Mouse (Mus musculus) ES-E14 (cell line): ENCODE measurements around the gene Hoxd10. TPM values are rescaled to one million over a fixed set of nuclear protein-coding genes. Genes with fewer than 3 reads are reported as not detected.

Experiments used
- DNase-seq: peaks from one replicate; pipeline ENCODE4 v3.0.0-alpha.2; 2013; ENCODE audit warnings: low read depth, low spot score
- H3K27ac ChIP-seq: 2 replicates; pipeline ENCODE4 v1.5.1; 2012; ENCODE audit warnings: low read depth, mild to moderate bottlenecking, low read length, moderate library complexity, mixed read lengths; ENCODE audit not compliant: poor library complexity, insufficient read depth, severe bottlenecking
- H3K36me3 ChIP-seq: 2 replicates; pipeline ENCODE4 v1.6.1; 2012; ENCODE audit warnings: mild to moderate bottlenecking, low read length, moderate library complexity, mixed read lengths; ENCODE audit not compliant: control insufficient read depth, poor library complexity, insufficient read depth, severe bottlenecking
- H3K4me1 ChIP-seq, 2 experiments: fragments of 150-350 bp in 1 of 2; sonication (generic) in 1 of 2; 2 replicates each; pipeline ENCODE4 v1.6.1; 2012; ENCODE audit warnings: low read length in 2 of 2, mild to moderate bottlenecking in 1 of 2, mixed read lengths in 1 of 2; ENCODE audit not compliant: control insufficient read depth in 2 of 2, insufficient read depth in 2 of 2, poor library complexity in 1 of 2
- H3K4me3 ChIP-seq, 2 experiments: fragments of 150-350 bp in 1 of 2; sonication (generic) in 1 of 2; 2 replicates each; pipeline ENCODE4 v1.5.1; 2012; ENCODE audit warnings: low read length in 2 of 2, low read depth in 1 of 2, mild to moderate bottlenecking in 1 of 2, mixed read lengths in 1 of 2; ENCODE audit not compliant: insufficient read depth in 1 of 2, poor library complexity in 1 of 2, severe bottlenecking in 1 of 2
- H3K9ac ChIP-seq: 2 replicates; pipeline ENCODE4 v1.6.1; 2012; ENCODE audit warnings: low read depth, mild to moderate bottlenecking, low read length, mixed read lengths; ENCODE audit not compliant: poor library complexity, insufficient read depth, severe bottlenecking
- H3K9me3 ChIP-seq: fragments of 150-350 bp; sonication (generic); 2 replicates; pipeline ENCODE4 v1.6.1; 2012; ENCODE audit warnings: low read depth, mild to moderate bottlenecking, low read length; ENCODE audit not compliant: control insufficient read depth, insufficient read depth
- CHD2 ChIP-seq: IDR thresholded peaks from 2 replicates; pipeline ENCODE4 v1.6.1; 2014; ENCODE audit warnings: mild to moderate bottlenecking, low read depth, low read length, inconsistent platforms
- HCFC1 ChIP-seq: IDR thresholded peaks from 2 replicates; pipeline ENCODE4 v1.6.1; 2012; ENCODE audit warnings: low read length, inconsistent platforms, borderline replicate concordance; ENCODE audit not compliant: insufficient read depth
- MAFK ChIP-seq: IDR thresholded peaks from 2 replicates; pipeline ENCODE4 v1.6.1; 2014; ENCODE audit warnings: mild to moderate bottlenecking, low read depth, low read length, inconsistent platforms; ENCODE audit not compliant: insufficient read depth
- ZC3H11A ChIP-seq: IDR thresholded peaks from 2 replicates; pipeline ENCODE4 v1.6.1; 2012; ENCODE audit warnings: low read depth, mild to moderate bottlenecking, inconsistent platforms, low read length, borderline replicate concordance
- ZNF384 ChIP-seq: IDR thresholded peaks from 2 replicates; pipeline ENCODE4 v1.6.1; 2012; ENCODE audit warnings: low read depth, low read length, inconsistent platforms
- in situ Hi-C, 2 experiments: fragments of 600-800 bp; cut with MboI; formaldehyde crosslinking; loops; one replicate each; pipeline ENCODE4 v1.15.1; 2025; ENCODE audit warnings: low sequenced_read_pairs in 2 of 2, inconsistent platforms in 1 of 2; ENCODE audit not compliant: unreplicated experiment in 2 of 2
- total RNA-seq: library from RNA; depleted of rRNA; stranded (reverse); fragments of 300-350 nt; gene quantifications from 2 replicates; pipeline ENCODE4 v1.2.3, GENCODE M21; 2012; rRNA removed

The Hoxd10 gene
- total RNA-seq, 1 experiment = 0.40 TPM

DNA sequence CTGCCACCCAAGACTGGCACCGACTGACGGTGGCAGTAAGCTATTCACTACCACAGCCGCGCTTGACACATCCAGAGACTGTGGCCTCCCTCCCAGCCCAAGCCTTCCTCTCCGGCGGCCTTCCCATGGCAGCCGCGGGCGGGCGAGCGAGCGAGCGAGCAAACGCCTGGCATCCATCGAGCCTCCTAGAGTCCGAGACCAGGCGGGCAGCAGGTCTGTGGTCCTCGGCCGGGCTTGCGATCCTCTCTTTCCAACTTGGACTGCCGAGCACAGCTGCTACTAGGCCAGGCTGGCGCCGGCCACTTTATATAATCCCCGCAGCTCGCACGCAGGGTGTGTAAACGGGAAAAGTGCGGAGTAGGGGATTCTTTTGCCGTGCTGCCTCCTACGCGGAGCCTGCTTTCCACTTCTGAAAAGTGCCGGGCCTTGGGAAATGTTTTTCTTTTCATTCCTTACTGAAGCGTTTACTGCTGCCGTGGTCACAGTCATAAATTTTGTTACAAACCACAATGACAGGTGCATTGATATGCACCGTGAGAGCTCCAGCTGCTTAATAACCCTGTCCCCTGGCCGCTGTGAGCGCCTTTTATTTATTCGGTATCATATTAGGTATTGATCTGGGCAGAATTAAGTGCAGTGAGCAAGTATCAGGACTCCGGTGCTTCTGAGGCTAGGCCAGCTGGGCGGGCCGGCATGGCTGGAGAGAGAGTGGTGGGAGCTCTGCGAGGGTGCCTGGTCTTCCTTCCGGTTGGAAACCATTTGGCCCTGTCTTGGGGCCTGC is 48.8 kb downstream of the Hoxd10 start:
- H3K4me1 ChIP-seq = peaks cover 0 to 2% of the 10 kb centered on the region in 2 experiments; a peak in 1 of 4 replicates
- in situ Hi-C loops = loop anchor here in 1 of 2 experiments (10.0 kb wide), 1 partner anchor 56 kb away; no protein-coding TSS in a partner anchor
- H3K36me3 ChIP-seq = no peaks in the 10 kb centered on the region
- no peak for DNase-seq
- no peak overlapping the region for H3K27ac ChIP-seq
- no peak overlapping the region for H3K4me3 ChIP-seq
- TF ChIP-seq HCFC1 = no peak
- no peak for TF ChIP-seq CHD2
- no peak for TF ChIP-seq MAFK
- TF ChIP-seq ZNF384 = no peak
- TF ChIP-seq ZC3H11A = no peak
- H3K9me3 ChIP-seq = no peaks in the 10 kb centered on the region
- no peak overlapping the region for H3K9ac ChIP-seq

DNA sequence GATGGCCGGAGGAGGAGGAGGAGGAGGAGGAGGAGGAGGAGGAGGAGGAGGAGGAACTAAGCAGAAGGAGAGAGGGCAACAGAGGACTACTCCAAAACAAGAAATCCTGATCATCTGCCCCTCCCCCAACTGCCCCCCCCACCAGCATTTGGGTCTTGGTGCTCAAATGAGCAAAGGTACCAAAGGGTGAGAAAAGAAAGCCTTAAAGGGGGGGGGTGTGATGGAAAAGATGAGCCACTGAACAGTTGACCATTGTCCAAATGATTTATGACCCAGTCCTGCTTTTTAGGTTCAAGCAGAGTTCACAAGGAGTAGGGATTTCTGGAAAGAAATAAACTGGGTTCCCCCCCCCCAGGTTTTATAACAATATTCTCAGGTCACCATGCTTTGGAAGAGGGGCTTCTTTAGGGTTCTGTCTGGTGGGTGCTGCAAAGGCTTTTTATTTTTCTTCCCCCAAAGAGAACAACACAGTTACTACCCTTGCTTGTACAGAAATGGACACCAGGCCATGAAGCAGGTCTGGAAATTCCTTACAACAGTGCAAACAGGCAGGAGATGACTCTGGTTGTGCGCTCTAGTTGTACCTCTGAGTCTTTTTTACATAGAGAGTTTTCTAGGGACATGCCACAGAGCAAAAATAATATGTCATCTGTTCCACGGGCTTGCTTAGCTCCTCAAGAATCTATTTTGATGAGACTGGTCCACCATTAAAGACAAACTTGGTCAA is 49.7 kb downstream of the Hoxd10 start:
- no peaks in the 10 kb centered on the region for H3K9me3 ChIP-seq
- no peak for DNase-seq
- H3K4me1 ChIP-seq = 0 out of 4 replicates have a peak, but pooled peaks cover 0 to 3% of the 10 kb centered on the region in 2 experiments
- H3K36me3 ChIP-seq = no peaks in the 10 kb centered on the region
- no peak overlapping the region for H3K9ac ChIP-seq
- TF ChIP-seq HCFC1 (no peak), ZNF384 (no peak), ZC3H11A (no peak), MAFK (no peak), CHD2 (no peak)
- H3K4me3 ChIP-seq = no peak overlapping the region
- no peak overlapping the region for H3K27ac ChIP-seq
- in situ Hi-C loops = loop anchor here in 1 of 2 experiments (10.0 kb wide), 1 partner anchor 57 kb away; no protein-coding TSS in a partner anchor

DNA sequence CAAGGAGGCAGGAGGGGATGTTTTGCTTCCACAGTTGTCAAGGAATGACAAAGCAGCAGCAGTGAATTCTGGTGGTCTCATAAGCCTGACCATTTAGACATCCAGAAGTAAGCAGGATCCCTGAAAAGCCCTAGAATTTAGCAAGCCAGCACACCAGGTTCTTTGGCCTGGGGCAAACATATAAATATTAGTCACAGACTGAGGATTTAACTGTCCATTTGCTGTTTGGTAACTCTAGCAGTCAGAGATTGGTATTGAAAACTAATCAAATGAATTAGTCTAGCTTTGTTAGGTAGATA is 50.2 kb downstream of the Hoxd10 start:
- no peak for DNase-seq
- peaks cover 0 to 5% of the 10 kb centered on the region in 2 experiments; a peak in 1 of 4 replicates for H3K4me1 ChIP-seq
- in situ Hi-C loops = loop anchor here in 1 of 2 experiments (10.0 kb wide), 1 partner anchor 57 kb away; no protein-coding TSS in a partner anchor

More for the DNA sequence above, 50.2 kb downstream of the Hoxd10 start:
- H3K9ac ChIP-seq = no peak overlapping the region
- H3K9me3 ChIP-seq = no peaks in the 10 kb centered on the region
- no peaks in the 10 kb centered on the region for H3K36me3 ChIP-seq
- TF ChIP-seq ZC3H11A (no peak), CHD2 (no peak), ZNF384 (no peak), MAFK (no peak)
- H3K27ac ChIP-seq = no peak overlapping the region
- H3K4me3 ChIP-seq = no peak overlapping the region

Other genes starting within 250 kb of the Hoxd10 start
- gene Lnpk, start 112.5 kb upstream of the Hoxd10 start, total RNA-seq = 33.6 and 36.1 TPM in 2 replicates
- gene Evx2, start 32.4 kb upstream of the Hoxd10 start, total RNA-seq = not detected in 2 replicates
- gene Hoxd13, start 23.6 kb upstream of the Hoxd10 start, total RNA-seq = 0.26 and 0.98 TPM in 2 replicates
- not detected in 2 replicates for gene Hoxd12, start 16.9 kb upstream of the Hoxd10 start, total RNA-seq
- gene Hoxd11, start 12.4 kb upstream of the Hoxd10 start, total RNA-seq = 0.11 and 0.18 TPM in 2 replicates
- gene Hoxd9, start 5.8 kb downstream of the Hoxd10 start, total RNA-seq = 0.37 and 0.76 TPM in 2 replicates
- gene Hoxd8, start 12.7 kb downstream of the Hoxd10 start, total RNA-seq = 0.63 and 1.2 TPM in 2 replicates
- 0.40 TPM in 1 of 2 replicates, not detected in the other for gene Hoxd3, start 20.0 kb downstream of the Hoxd10 start, total RNA-seq
- 0.16 and 0.94 TPM in 2 replicates for gene Hoxd4, start 20.0 kb downstream of the Hoxd10 start, total RNA-seq
- 0.22 TPM in 1 of 2 replicates, not detected in the other for gene Gm28230, start 34.8 kb downstream of the Hoxd10 start, total RNA-seq
- 0.26 and 0.36 TPM in 2 replicates for gene Hoxd1, start 71.1 kb downstream of the Hoxd10 start, total RNA-seq
- gene Mtx2, start 133.9 kb downstream of the Hoxd10 start, total RNA-seq = 31.2 and 35.7 TPM in 2 replicates